Comparison of ENCODE assay signal across 26 mouse cellular contexts in the genomic region with DNA sequence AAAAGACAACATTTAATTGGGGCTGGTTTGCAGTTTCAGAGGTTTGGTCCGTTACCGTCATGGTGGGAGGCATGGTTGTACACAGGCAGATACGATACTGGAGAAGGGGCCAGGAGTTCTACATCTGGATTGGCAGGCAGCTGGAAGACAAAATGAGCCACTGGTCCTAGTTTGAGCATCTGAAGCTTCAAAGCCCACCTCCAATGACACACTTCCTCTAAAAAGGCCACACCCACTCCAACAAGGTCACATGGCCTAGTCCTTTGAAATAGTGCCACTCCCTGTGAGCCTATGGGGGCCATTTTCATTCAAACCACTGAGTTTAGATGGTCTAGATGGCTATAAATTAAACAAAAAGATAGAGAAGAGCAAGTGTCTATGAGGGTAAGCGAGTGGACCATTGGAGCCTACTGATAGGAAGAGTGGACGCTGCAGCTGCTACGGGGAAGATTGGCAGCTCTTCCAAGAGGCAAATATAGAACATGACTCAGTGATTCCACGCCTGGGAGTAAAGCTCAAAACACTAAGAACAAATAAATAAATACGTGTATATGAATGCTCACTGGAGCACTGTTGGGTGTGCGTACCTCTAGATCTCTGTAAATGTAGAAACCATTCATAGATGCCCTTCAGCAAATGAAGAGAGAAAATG. TPM values are rescaled to one million over a fixed set of nuclear protein-coding genes. Genes with fewer than 3 reads are reported as not detected.
DNase-seq lines count a peak whose midpoint lies in the region; ATAC-seq and TF ChIP-seq lines count a peak whose summit lies in the region.
"Had no signal": no experiment of that assay in that cellular context is flagged by ENCODE, and none has a peak within 500 bp of the region (broad histone marks: within the 10 kb centered on the region; RNA-seq: fewer than 3 reads in every experiment).

No protein-coding gene starts in this region.

- no peak for TF ChIP-seq CTCF in E14TG2a.4 (conservative IDR thresholded peaks at IDR 0.05; ENCODE audit: low read length)

- peaks cover 25% of the 10 kb centered on the region for H3K4me1 ChIP-seq in megakaryocyte, embryonic 14.5 days
- peaks cover 37% of the 10 kb centered on the region for H3K4me1 ChIP-seq in E14TG2a.4 (replicated peaks; ENCODE audit: low read depth, low read length)
- H3K4me1 ChIP-seq: embryonic facial prominence, embryonic 12.5 days; stomach, embryonic 15.5 days had no signal

- TF ChIP-seq POLR2A in myocyte (IDR thresholded peaks at IDR 0.05; ENCODE audit: insufficient read length, low read depth) = no peak

- H3K79me2 ChIP-seq in myocyte (ENCODE audit: control insufficient read depth, insufficient read depth) = no peaks in the 10 kb centered on the region

- no peak overlapping the region for H3ac ChIP-seq in myocyte (ENCODE audit: control insufficient read depth, insufficient read length)

- ATAC-seq in megakaryocyte, adult 5-6 weeks (ENCODE audit: poor library complexity, severe bottlenecking) = no peak
- no peak for ATAC-seq in erythroblast, adult 5-6 weeks (replicated peaks; ENCODE audit: low FRiP score, poor library complexity, severe bottlenecking)
- ATAC-seq: forebrain, embryonic 16.5 days; hindbrain, postnatal 0 days; intestine, postnatal 0 days; midbrain, embryonic 15.5 days had no signal

- H3K9me3 ChIP-seq in megakaryocyte, embryonic 14.5 days = no peaks in the 10 kb centered on the region; the same call in 1 of the 2 replicates
- no peaks in the 10 kb centered on the region for H3K9me3 ChIP-seq in E14TG2a.4 (ENCODE audit: low read length)
- H3K9me3 ChIP-seq: embryonic facial prominence, embryonic 12.5 days; heart, embryonic 13.5 days; hindbrain, embryonic 10.5 days; kidney, embryonic 15.5 days; lung, embryonic 15.5 days; midbrain, embryonic 15.5 days; neural tube, embryonic 15.5 days; stomach, embryonic 15.5 days had no signal

- H3K27me3 ChIP-seq in megakaryocyte, embryonic 14.5 days (replicated peaks) = no peaks in the 10 kb centered on the region
- H3K27me3 ChIP-seq in E14TG2a.4 (ENCODE audit: insufficient read depth, low read length) (no peaks in the 10 kb centered on the region), myocyte (ENCODE audit: control insufficient read depth, insufficient read depth, insufficient read length) (no peaks in the 10 kb centered on the region)
- H3K27me3 ChIP-seq: embryonic facial prominence, embryonic 12.5 days; heart, embryonic 13.5 days; kidney, embryonic 15.5 days; lung, embryonic 15.5 days; midbrain, embryonic 15.5 days; neural tube, embryonic 15.5 days; stomach, embryonic 15.5 days had no signal

- DNase-seq in heart, adult 18-20 months = peak; percentile 51 to 63
- no peak for DNase-seq in heart, postnatal 25 days (ENCODE audit: low spot score)
- DNase-seq: adrenal gland, adult 8-10 months; layer of hippocampus, postnatal 36 days; thymus, adult 18-20 months had no signal

- H3K36me3 ChIP-seq in megakaryocyte, embryonic 14.5 days (replicated peaks; ENCODE audit: low read length) = no peaks in the 10 kb centered on the region
- H3K36me3 ChIP-seq in E14TG2a.4 (ENCODE audit: insufficient read depth, low read length) (no peaks in the 10 kb centered on the region), myocyte (ENCODE audit: control insufficient read depth, insufficient read depth) (no peaks in the 10 kb centered on the region)
- H3K36me3 ChIP-seq: embryonic facial prominence, embryonic 12.5 days; heart, embryonic 13.5 days; hindbrain, embryonic 10.5 days; kidney, embryonic 15.5 days; lung, embryonic 15.5 days; midbrain, embryonic 15.5 days; neural tube, embryonic 15.5 days; stomach, embryonic 15.5 days had no signal

- no peak overlapping the region for H3K4me2 ChIP-seq in myocyte (ENCODE audit: low read depth)
- H3K4me2 ChIP-seq: embryonic facial prominence, embryonic 12.5 days; heart, embryonic 13.5 days; kidney, embryonic 15.5 days; lung, embryonic 15.5 days; midbrain, embryonic 15.5 days; neural tube, embryonic 15.5 days; stomach, embryonic 15.5 days had no signal

- intact Hi-C loops in heart, postnatal 25 days (cut with DNase I) = loop anchor here (10.0 kb wide), 1 partner anchor 78 kb away; no protein-coding TSS in a partner anchor

- H3K4me3 ChIP-seq in megakaryocyte, embryonic 14.5 days (replicated peaks) = peak overlapping the region; percentile 62
- H3K4me3 ChIP-seq in E14TG2a.4 (replicated peaks; ENCODE audit: low read length) = peak overlapping the region; percentile 59
- H3K4me3 ChIP-seq in myocyte = no peak overlapping the region
- H3K4me3 ChIP-seq: embryonic facial prominence, embryonic 12.5 days; heart, embryonic 13.5 days; hindbrain, embryonic 10.5 days; kidney, embryonic 15.5 days; layer of hippocampus, adult 2 months; lung, embryonic 15.5 days; midbrain, embryonic 15.5 days; neural tube, embryonic 15.5 days; stomach, embryonic 15.5 days had no signal

TF ChIP-seq in myocyte, 11 proteins besides CTCF, POLR2A, EP300 and RAD21:
- no peak for TF ChIP-seq SRF (IDR thresholded peaks at IDR 0.05; ENCODE audit: control insufficient read depth, insufficient read length, low read depth)
- TF ChIP-seq MYOD1 (IDR thresholded peaks at IDR 0.05; ENCODE audit: control insufficient read depth in 1 of 3, insufficient read length in 2 of 3, low read depth in 2 of 3) = peak; percentile 38 to 92 (median 84)
- peak in 2 of 3 experiments; percentile 25 to 77 for TF ChIP-seq MYOG (IDR thresholded peaks at IDR 0.05; ENCODE audit: control insufficient read depth in 1 of 3, insufficient read depth in 1 of 3, insufficient read length in 2 of 3, low read depth in 2 of 3)
- TF ChIP-seq TCF3 (IDR thresholded peaks at IDR 0.05; ENCODE audit: insufficient read length, low read depth) = no peak
- TF ChIP-seq CEBPB (IDR thresholded peaks at IDR 0.05; ENCODE audit: insufficient read depth, poor library complexity, severe bottlenecking) = no peak
- peak; percentile 45 for TF ChIP-seq USF1 (IDR thresholded peaks at IDR 0.05; ENCODE audit: low read depth)

RNA-seq across cellular contexts. Expression of a gene that starts 18.4 kb away (rescaled TPM):
- 100 to 1,000 TPM; 279 to 290 TPM for total RNA-seq in heart, adult 18-20 months (2021)
- total RNA-seq in heart, postnatal 25 days (2021) = 100 to 1,000 TPM; 266 to 290 TPM
- 21.2 and 30.0 TPM in 2 replicates for polyA plus RNA-seq in megakaryocyte, embryonic 14.5 days (2012; ENCODE audit: insufficient read depth, low replicate concordance)
- not detected in 2 replicates for total RNA-seq in megakaryocyte, adult 5-6 weeks (2015)
- not detected in 2 replicates for total RNA-seq in megakaryocyte, adult 5-6 weeks (2017)
- 116 TPM for polyA plus RNA-seq in myocyte (2012; fragmentation: generic; extraction: Trizol)
- total RNA-seq in erythroblast, adult 5-6 weeks (2015; ENCODE audit: low replicate concordance) = not detected in 2 replicates
- 0.17 TPM in 1 of 2 replicates, not detected in the other for total RNA-seq in erythroblast, adult 5-6 weeks (2017; ENCODE audit: low replicate concordance)
- polyA plus RNA-seq: intestine, postnatal 0 days had no signal

RNA-seq across cellular contexts. Expression of a gene that starts 51.2 kb away (rescaled TPM):
- 100 to 1,000 TPM; 435 to 530 TPM for total RNA-seq in heart, adult 18-20 months (2021)
- 100 to 1,000 TPM; 341 to 607 TPM for total RNA-seq in heart, postnatal 25 days (2021)
- polyA plus RNA-seq in megakaryocyte, embryonic 14.5 days (2012; ENCODE audit: insufficient read depth, low replicate concordance) = 4.1 and 22.7 TPM in 2 replicates
- 411 and 437 TPM in 2 replicates for total RNA-seq in megakaryocyte, adult 5-6 weeks (2015)
- total RNA-seq in megakaryocyte, adult 5-6 weeks (2017) = 356 and 357 TPM in 2 replicates
- polyA plus RNA-seq in myocyte (2012; fragmentation: generic; extraction: Trizol) = 42.6 TPM
- total RNA-seq in erythroblast, adult 5-6 weeks (2015; ENCODE audit: low replicate concordance) = 125 and 174 TPM in 2 replicates
- 113 and 122 TPM in 2 replicates for total RNA-seq in erythroblast, adult 5-6 weeks (2017; ENCODE audit: low replicate concordance)

RNA-seq across cellular contexts. Expression of a gene that starts 54.4 kb away (rescaled TPM):
- total RNA-seq in heart, adult 18-20 months (2021) = not detected
- not detected for total RNA-seq in heart, postnatal 25 days (2021)
- polyA plus RNA-seq in megakaryocyte, embryonic 14.5 days (2012; ENCODE audit: insufficient read depth, low replicate concordance) = not detected in 2 replicates
- total RNA-seq in megakaryocyte, adult 5-6 weeks (2015) = not detected in 2 replicates
- total RNA-seq in megakaryocyte, adult 5-6 weeks (2017) = not detected in 2 replicates
- polyA plus RNA-seq in myocyte (2012; fragmentation: generic; extraction: Trizol) = not detected
- not detected in 2 replicates for total RNA-seq in erythroblast, adult 5-6 weeks (2015; ENCODE audit: low replicate concordance)
- not detected in 2 replicates for total RNA-seq in erythroblast, adult 5-6 weeks (2017; ENCODE audit: low replicate concordance)
- total RNA-seq: adrenal gland, adult 8-10 months; hindbrain, postnatal 0 days; layer of hippocampus, adult 2 months; layer of hippocampus, postnatal 36 days; left cerebral cortex, postnatal 25 days had no signal
- polyA plus RNA-seq: brain, embryonic 14.5 days; forebrain, embryonic 16.5 days; hindbrain, embryonic 10.5 days; hindbrain, postnatal 0 days; kidney, embryonic 15.5 days; limb, embryonic 14.5 days; liver, embryonic 14.5 days; midbrain, embryonic 15.5 days; neural tube, embryonic 15.5 days had no signal

Comparison
In these comparisons a context has a peak if more than half of its experiments do, and no peak if none do; other contexts are left out.
1. RNA of a gene that starts 18.4 kb away (total RNA-seq): 266 to 290 TPM in heart, postnatal 25 days and 279 to 290 TPM in heart, adult 18-20 months; 0.17 TPM in erythroblast, adult 5-6 weeks and not detected in megakaryocyte, adult 5-6 weeks; every median in the first group is over 100 times any median in the second.